Mouse (Mus musculus) embryonic facial prominence, embryonic 11.5 days (tissue): Measurements from ENCODE around the gene Pla2g12a. TPM values are rescaled to one million over a fixed set of nuclear protein-coding genes. Genes with fewer than 3 reads are reported as not detected.
A peak's percentile ranks its signal among the peaks of the same experiment; 100 is the strongest.

Experiments
- ATAC-seq: fragments of 200-750 bp; cut with Nextera tagmentation; replicated peaks from 2 replicates; pipeline ENCODE4 v1.8.0; 2017; ENCODE audit warnings: low read depth; ENCODE audit not compliant: insufficient number of reproducible peaks, low FRiP score, low TSS enrichment
- DNase-seq: peaks from one replicate; pipeline ENCODE4 v3.0.0-alpha.2; 2015; ENCODE audit warnings: low spot score
- H3K27ac ChIP-seq: fragments of 300-500 bp; sonication (generic); replicated peaks from 2 replicates; pipeline ENCODE4 v1.5.1; 2014; ENCODE audit warnings: mild to moderate bottlenecking, low read depth, low read length, control low read depth
- H3K27me3 ChIP-seq: fragments of 300-500 bp; sonication (generic); 2 replicates; pipeline ENCODE4 v1.6.1; 2014; ENCODE audit warnings: mild to moderate bottlenecking, low read length, moderate library complexity, mixed read lengths; ENCODE audit not compliant: control insufficient read depth, insufficient read depth
- H3K36me3 ChIP-seq: fragments of 300-500 bp; sonication (generic); replicated peaks from 2 replicates; pipeline ENCODE4 v1.6.1; 2014; ENCODE audit warnings: low read depth, mild to moderate bottlenecking, low read length, moderate library complexity, mixed read lengths; ENCODE audit not compliant: control insufficient read depth, insufficient read depth
- H3K4me1 ChIP-seq: fragments of 300-500 bp; sonication (generic); 2 replicates; pipeline ENCODE4 v1.6.1; 2014; ENCODE audit warnings: low read length, mixed read lengths; ENCODE audit not compliant: control insufficient read depth, insufficient read depth
- H3K4me2 ChIP-seq: fragments of 300-500 bp; sonication (generic); 2 replicates; pipeline ENCODE4 v1.6.1; 2014; ENCODE audit warnings: low read depth, mild to moderate bottlenecking, control low read depth, low read length, moderate library complexity
- H3K4me3 ChIP-seq: fragments of 300-500 bp; sonication (generic); 2 replicates; pipeline ENCODE4 v1.5.1; 2014; ENCODE audit warnings: low read depth, low read length, control low read depth
- H3K9ac ChIP-seq: fragments of 300-500 bp; sonication (generic); replicated peaks from 2 replicates; pipeline ENCODE4 v1.6.1; 2014; ENCODE audit warnings: mild to moderate bottlenecking, control low read depth, low read length
- H3K9me3 ChIP-seq: fragments of 300-500 bp; sonication (generic); replicated peaks from 2 replicates; pipeline ENCODE4 v1.6.1; 2016; ENCODE audit warnings: mild to moderate bottlenecking, low read length, inconsistent platforms, mixed read lengths; ENCODE audit not compliant: control insufficient read depth
- WGBS: fragments of 180-500 bp; shearing (Covaris S2); extraction: QIAGEN DNeasy Blood & Tissue Kit; methylation state at CpG from one replicate; pipeline ENCODE4 v1.1.7; 2014; 5-methylcytosine and 5-hydroxymethylcytosine counted together
- polyA plus RNA-seq: library from polyadenylated mRNA; unstranded; fragments of >200 nt; fragmentation: Nextera tagmentation; extraction: Ambion mirVana; gene quantifications from 2 replicates; pipeline ENCODE4 v1.2.1, GENCODE M21; 2014

The Pla2g12a gene
- polyA plus RNA-seq, 1 experiment from 2014 or later: 30.1 TPM

DNA sequence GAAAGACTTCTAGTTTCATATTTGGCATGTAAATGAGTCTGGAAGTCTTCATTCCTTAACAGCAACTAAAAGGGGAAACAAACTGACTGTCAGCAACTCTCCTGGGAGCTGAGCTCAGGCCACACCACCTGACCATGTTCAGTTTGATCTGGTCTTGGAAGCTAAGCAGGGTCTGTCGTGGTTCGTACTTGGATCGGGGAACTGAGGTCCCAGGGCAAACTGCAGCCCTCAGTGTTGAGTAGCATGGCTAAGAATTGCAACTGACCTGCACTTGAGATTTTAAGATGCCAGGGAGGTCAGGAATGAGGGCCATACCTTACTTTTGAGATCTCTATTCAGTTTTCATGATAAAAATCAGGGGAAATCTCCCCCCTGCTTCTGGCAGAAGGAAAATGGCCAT, 47.5 kb downstream of the Pla2g12a start:
- WGBS: 92% methylated on average over 3 of the region's 3 CpGs
- no peak for DNase-seq
- Histone ChIP-seq H3K4me3 (no peak overlapping the region), H3K4me1 (no peaks in the 10 kb centered on the region), H3K9ac (no peak overlapping the region), H3K27me3 (no peaks in the 10 kb centered on the region), H3K36me3 (no peaks in the 10 kb centered on the region), H3K4me2 (no peak overlapping the region), H3K27ac (no peak overlapping the region), H3K9me3 (no peaks in the 10 kb centered on the region)
- ATAC-seq: no peak

DNA sequence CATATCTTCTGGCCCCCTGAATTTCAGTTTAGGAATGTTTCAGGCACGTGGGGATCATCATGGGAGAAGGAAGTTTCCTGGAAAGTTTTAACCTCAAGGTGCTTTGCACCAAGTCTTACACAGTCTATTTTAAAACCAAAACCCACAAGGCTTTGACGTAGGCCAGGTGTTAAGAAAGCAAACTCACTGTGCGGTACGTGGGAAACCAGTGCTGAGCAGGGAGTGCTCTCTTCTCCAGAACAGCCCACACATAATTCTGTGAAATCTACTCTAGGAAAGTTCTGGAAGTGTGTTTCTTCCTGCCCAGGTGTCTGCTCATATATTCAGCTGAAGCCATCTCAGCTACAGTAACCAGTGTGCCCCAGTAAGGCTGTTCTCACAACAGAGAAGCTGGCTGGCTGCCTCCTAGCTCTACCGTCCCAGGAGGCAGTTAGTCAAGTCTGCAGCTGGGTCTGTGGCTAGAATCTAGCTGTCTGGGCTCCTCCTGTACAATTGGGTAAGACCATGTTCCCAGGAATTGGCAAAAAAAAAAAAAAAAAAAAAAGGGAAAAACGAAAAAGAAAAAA, 51.9 kb downstream of the Pla2g12a start:
- no peaks in the 10 kb centered on the region for H3K9me3 ChIP-seq
- no peaks in the 10 kb centered on the region for H3K27me3 ChIP-seq
- no peak overlapping the region for H3K4me3 ChIP-seq
- ATAC-seq (no peak), DNase-seq (no peak)
- H3K27ac ChIP-seq: no peak overlapping the region
- H3K4me1 ChIP-seq: no peaks in the 10 kb centered on the region
- 67% methylated on average over 6 of the region's 6 CpGs for whole genome bisulfite sequencing
- H3K4me2 ChIP-seq: no peak overlapping the region
- H3K36me3 ChIP-seq: no peaks in the 10 kb centered on the region
- no peak overlapping the region for H3K9ac ChIP-seq

DNA sequence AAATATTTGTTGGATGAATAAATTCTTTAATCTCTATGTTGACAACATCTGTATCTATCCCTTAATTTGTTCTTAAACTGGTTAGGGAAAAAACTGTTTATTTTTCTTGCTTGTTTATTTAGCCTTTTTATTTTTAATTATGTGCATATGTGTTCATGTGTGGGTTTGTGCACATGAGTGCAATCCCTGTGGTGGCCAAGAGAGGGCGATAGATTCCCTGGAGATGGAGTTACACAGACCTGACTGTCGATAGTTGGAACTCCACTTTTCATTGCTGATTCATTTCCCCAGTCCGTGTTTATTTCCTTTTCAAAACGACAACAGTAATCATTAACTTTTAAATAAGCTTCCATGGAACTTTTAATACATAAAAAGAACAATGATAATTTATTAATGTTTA, 54.0 kb downstream of the Pla2g12a start:
- ATAC-seq (no peak), DNase-seq (peak; percentile 35)
- Histone ChIP-seq H3K4me2 (no peak overlapping the region), H3K27ac (no peak overlapping the region), H3K4me1 (no peaks in the 10 kb centered on the region), H3K27me3 (no peaks in the 10 kb centered on the region), H3K4me3 (no peak overlapping the region), H3K9ac (no peak overlapping the region), H3K9me3 (no peaks in the 10 kb centered on the region), H3K36me3 (no peaks in the 10 kb centered on the region)
- WGBS: 54% methylated on average over 4 of the region's 4 CpGs

DNA sequence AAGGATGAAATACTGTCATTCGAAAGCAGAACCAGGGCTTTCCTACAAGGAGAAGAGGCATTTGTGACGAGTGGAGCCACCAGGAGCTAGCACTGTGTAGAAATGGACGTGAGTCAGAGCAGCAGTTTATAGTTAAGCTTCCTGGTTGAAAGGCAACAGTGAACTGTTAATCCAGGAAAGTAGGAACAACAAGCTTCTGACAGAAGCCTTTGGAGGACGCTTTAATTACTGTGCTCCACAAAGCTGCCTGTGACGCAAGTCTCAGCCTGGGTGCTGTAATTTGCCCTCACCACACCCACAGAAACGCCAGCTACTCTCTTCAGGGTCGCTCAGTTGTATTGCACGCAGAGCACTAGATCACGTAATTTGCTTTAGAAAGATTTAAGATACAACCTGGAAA, 58.2 kb downstream of the Pla2g12a start:
- Histone ChIP-seq H3K4me2 (no peak overlapping the region), H3K36me3 (no peaks in the 10 kb centered on the region), H3K4me1 (no peaks in the 10 kb centered on the region), H3K9ac (no peak overlapping the region), H3K9me3 (no peaks in the 10 kb centered on the region), H3K4me3 (no peak overlapping the region), H3K27me3 (no peaks in the 10 kb centered on the region), H3K27ac (no peak overlapping the region)
- no peak for DNase-seq
- no peak for ATAC-seq
- 57% methylated on average over 9 of the region's 9 CpGs for WGBS

DNA sequence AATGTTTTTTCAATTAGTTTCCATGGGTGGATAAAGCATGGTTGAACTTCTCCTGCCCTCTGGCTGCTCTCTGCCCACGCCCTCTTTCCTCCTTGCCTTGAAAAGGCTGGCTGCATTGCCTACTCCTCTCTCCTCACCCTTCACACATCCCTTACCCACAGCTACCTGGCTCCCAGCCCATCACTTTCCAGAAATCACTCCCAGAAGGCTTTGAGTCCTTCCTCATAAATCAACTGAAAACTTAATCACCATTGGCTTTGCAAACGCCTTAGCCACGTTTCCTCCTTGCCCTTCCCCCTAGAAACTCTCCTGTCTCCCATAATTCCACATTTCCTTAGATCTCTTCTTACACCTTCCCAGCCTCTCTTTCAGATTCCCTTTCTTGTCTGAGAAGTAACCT, 59.4 kb downstream of the Pla2g12a start:
- Histone ChIP-seq H3K27me3 (no peaks in the 10 kb centered on the region), H3K9me3 (no peaks in the 10 kb centered on the region), H3K4me1 (no peaks in the 10 kb centered on the region), H3K4me2 (no peak overlapping the region), H3K9ac (no peak overlapping the region), H3K27ac (no peak overlapping the region), H3K4me3 (no peak overlapping the region), H3K36me3 (no peaks in the 10 kb centered on the region)
- DNase-seq (no peak), ATAC-seq (no peak)
- 52% methylated on average over 3 of the region's 3 CpGs for WGBS

DNA sequence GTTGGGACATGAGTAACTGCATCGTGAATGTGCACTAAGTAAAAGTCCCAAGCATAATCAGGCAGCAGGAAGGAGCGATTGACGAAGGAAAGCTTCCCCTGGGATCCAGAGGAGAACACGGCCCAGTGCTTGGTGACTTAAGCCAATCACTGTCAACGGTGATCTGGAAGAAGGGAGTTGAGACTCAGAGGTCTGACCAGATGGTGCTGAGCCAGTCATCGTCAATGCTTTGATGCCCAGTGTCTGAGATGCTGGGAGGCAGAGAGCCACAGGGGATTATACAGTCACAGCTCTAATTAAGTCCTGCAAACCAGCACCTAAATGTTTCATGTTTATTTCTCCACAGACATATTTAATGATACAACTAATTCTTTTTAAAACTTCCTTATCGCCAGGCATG, 60.7 kb downstream of the Pla2g12a start:
- Histone ChIP-seq H3K4me2 (no peak overlapping the region), H3K4me1 (no peaks in the 10 kb centered on the region), H3K27me3 (no peaks in the 10 kb centered on the region), H3K4me3 (no peak overlapping the region), H3K36me3 (no peaks in the 10 kb centered on the region), H3K9ac (no peak overlapping the region), H3K27ac (no peak overlapping the region), H3K9me3 (no peaks in the 10 kb centered on the region)
- DNase-seq (no peak), ATAC-seq (no peak)
- WGBS: 55% methylated on average over 7 of the region's 7 CpGs

DNA sequence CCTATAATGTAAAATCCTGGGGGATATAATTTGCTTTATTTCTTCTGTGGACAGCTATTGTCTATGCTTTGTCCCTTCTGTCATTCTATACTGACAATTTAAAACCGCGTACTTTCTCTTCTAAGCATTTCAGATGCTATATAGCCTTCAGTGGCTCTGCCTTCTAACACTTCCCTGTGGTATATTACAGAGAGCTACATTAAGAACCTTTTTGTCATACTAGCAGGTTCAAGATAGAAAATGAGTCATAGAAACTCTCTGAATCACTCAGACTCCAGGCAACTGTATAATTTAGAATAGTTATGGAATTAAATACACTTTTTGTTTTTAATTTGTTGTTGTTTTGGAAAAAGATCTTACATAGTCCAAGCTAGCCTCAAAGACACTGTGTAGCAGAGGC, 62.4 kb downstream of the Pla2g12a start:
- Histone ChIP-seq H3K27me3 (no peaks in the 10 kb centered on the region), H3K9me3 (no peaks in the 10 kb centered on the region), H3K4me1 (no peaks in the 10 kb centered on the region), H3K27ac (no peak overlapping the region), H3K9ac (no peak overlapping the region), H3K4me3 (no peak overlapping the region), H3K36me3 (no peaks in the 10 kb centered on the region), H3K4me2 (no peak overlapping the region)
- ATAC-seq (no peak), DNase-seq (no peak)
- 93% methylated on average over 2 of the region's 2 CpGs for WGBS

DNA sequence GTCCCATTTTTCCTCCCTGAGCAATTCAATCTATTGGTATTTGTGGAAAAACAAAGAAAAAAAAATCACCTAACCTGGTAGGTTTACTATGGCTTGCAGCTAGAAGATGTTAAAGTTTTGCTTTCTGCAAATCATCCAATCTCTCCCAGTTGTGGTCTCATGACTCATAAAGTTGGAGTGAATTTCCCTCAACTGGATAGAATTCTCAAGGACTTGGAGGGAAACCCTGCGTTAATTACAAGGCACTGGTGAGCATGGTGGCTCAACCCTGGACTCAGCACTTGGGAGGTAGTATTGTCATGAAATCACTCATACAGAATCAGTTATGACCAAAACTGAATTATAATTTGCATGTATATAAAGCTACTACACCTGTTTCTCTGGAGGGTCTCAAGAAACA, 62.9 kb downstream of the Pla2g12a start:
- no peaks in the 10 kb centered on the region for H3K4me1 ChIP-seq
- 94% methylated on average over 1 of the region's 1 CpGs for WGBS
- no peaks in the 10 kb centered on the region for H3K27me3 ChIP-seq
- H3K36me3 ChIP-seq: no peaks in the 10 kb centered on the region
- no peak overlapping the region for H3K4me3 ChIP-seq
- H3K9me3 ChIP-seq: no peaks in the 10 kb centered on the region
- H3K27ac ChIP-seq: no peak overlapping the region
- no peak overlapping the region for H3K9ac ChIP-seq
- ATAC-seq (no peak), DNase-seq (no peak)
- H3K4me2 ChIP-seq: no peak overlapping the region
